Mouse (Mus musculus) urinary bladder, adult 18-20 months (tissue): ENCODE data around the gene 4933406M09Rik.
A peak's percentile ranks its signal among the peaks of the same experiment; 100 is the strongest.

Experiments
- DNase-seq, 2 experiments: peaks; one replicate each; pipeline ENCODE4 v3.0.0; 2022; ENCODE audit warnings: low spot score in 2 of 2, mixed read lengths in 2 of 2

Gene 4933406M09Rik

GRCm38 (mm10) chr1:134433002-134433401 lies 47.3 kb downstream of the 4933406M09Rik start:
- peak; percentile 19 to 31 for DNase-seq

DNA sequence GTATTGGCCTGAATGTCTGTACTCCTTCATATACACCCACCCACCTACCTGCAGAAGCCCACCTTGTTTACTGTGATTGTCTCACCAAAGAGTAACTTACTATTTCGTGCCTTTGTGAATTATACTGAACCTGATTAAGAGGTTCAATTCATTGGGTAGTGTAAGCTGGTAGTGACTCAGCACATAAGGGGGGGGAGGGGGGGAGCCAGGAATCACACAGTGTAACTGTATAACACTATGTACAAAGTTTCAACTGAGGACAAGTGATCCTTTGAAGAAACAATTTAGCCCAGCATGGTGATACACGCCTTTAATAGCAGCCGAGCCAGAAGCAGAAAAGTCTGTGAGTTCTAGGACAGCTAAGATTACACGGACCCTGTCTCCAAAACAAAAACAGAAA lies 47.7 kb downstream of the 4933406M09Rik start:
- DNase-seq = no peak

DNA sequence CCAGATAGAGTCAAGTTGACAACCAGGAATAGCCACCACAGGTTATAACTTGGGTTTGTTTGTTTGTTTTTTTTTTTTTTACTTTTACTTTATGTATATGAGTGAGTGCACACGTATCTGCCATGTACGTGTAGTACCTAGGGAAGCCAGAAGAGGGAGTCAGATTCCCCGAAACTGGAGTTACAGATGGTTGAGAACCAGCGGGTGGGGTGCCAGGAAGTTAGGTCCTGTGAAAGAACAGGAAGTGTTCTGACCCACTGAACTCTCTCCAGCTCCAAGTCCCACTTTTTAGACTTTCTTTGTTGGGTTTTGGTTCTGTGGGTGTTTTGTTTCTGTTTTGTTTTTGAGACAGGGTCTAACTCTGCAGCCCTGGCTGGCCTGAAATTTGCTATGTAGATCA lies 49.7 kb downstream of the 4933406M09Rik start:
- no peak for DNase-seq

DNA sequence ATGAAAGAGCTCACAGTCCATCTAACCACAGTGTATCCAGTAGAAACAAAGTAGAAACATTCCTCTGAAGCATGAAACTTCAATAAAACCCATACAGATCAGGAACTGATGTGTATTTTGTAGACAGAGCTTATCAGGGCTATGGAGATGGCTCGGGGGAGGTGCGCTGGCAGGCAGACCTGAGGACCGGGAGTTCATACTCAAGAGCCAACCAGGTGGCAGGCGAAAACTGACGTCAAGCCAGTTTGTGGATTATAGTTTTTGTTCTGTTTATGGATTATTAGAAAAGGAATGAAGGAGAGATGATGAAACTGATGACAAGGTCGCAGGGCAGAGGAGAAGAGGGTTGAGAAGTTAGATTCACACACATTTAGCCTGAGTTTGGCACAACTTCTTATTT lies 54.7 kb downstream of the 4933406M09Rik start:
- no peak for DNase-seq
